Mouse (Mus musculus): ENCODE measurements around the gene Prl8a2. TPM values are rescaled to one million over a fixed set of nuclear protein-coding genes. Genes with fewer than 3 reads are reported as not detected.

Prl8a2 gene
- polyA plus RNA-seq (2015; fragmentation: Nextera tagmentation; extraction: Ambion mirVana), result not detected in 2 replicates

GRCm38 (mm10) chr13:27345373-27345772, at the start of gene Prl8a2:
Prl8a2 (plus strand) TSS chr13:27345673.
- WGBS (ENCODE audit: insufficient replicate concordance), result 33% methylated on average over 2 of the region's 2 CpGs

GRCm38 (mm10) chr13:27312334-27313225, 32.9 kb upstream of the Prl8a2 start, which contains the start of gene Prl6a1:
Prl6a1 (plus strand) TSS chr13:27312627.
- H3K36me3 ChIP-seq (replicated peaks), result no peaks in the 10 kb centered on the region
- H3K9ac ChIP-seq, result no peak within 1 kb of the TSS
- H3K4me3 ChIP-seq (replicated peaks), result no peak within 1 kb of the TSS
- H3K4me2 ChIP-seq, result no peak within 1 kb of the TSS
- H3K4me1 ChIP-seq (replicated peaks), result no peaks in the 10 kb centered on the region
- no peaks in the 10 kb centered on the region for H3K9me3 ChIP-seq (replicated peaks)
- no peak within 1 kb of the TSS for H3K27ac ChIP-seq (replicated peaks)
- no peaks in the 10 kb centered on the region for H3K27me3 ChIP-seq
- no peak for ATAC-seq (ENCODE audit: insufficient read depth)
- 58% methylated on average over 7 of the region's 7 CpGs for WGBS (ENCODE audit: insufficient replicate concordance)

More at GRCm38 (mm10) chr13:27345373-27345772, at the start of gene Prl8a2:
- H3K4me3 ChIP-seq (replicated peaks), result no peak within 1 kb of the TSS
- no peak for ATAC-seq (ENCODE audit: insufficient read depth)
- no peak within 1 kb of the TSS for H3K4me2 ChIP-seq
- H3K9me3 ChIP-seq (replicated peaks), result no peaks in the 10 kb centered on the region
- no peaks in the 10 kb centered on the region for H3K27me3 ChIP-seq
- H3K27ac ChIP-seq (replicated peaks), result no peak within 1 kb of the TSS
- H3K4me1 ChIP-seq (replicated peaks), result no peaks in the 10 kb centered on the region
- no peaks in the 10 kb centered on the region for H3K36me3 ChIP-seq (replicated peaks)
- no peak within 1 kb of the TSS for H3K9ac ChIP-seq

GRCm38 (mm10) chr13:27334989-27335388, 10.5 kb upstream of the Prl8a2 start:
- no peaks in the 10 kb centered on the region for H3K36me3 ChIP-seq (replicated peaks)
- no peak overlapping the region for H3K27ac ChIP-seq (replicated peaks)
- no peak overlapping the region for H3K9ac ChIP-seq
- H3K9me3 ChIP-seq (replicated peaks), result no peaks in the 10 kb centered on the region
- H3K4me3 ChIP-seq (replicated peaks), result no peak overlapping the region
- no peak for ATAC-seq (ENCODE audit: insufficient read depth)
- no peaks in the 10 kb centered on the region for H3K4me1 ChIP-seq (replicated peaks)
- no peak overlapping the region for H3K4me2 ChIP-seq
- WGBS (ENCODE audit: insufficient replicate concordance), result 50% methylated on average over 1 of the region's 1 CpGs
- no peaks in the 10 kb centered on the region for H3K27me3 ChIP-seq

- no peaks in the 10 kb centered on the region for H3K27me3 ChIP-seq
- H3K36me3 ChIP-seq (replicated peaks), result no peaks in the 10 kb centered on the region
- no peak overlapping the region for H3K9ac ChIP-seq
- H3K4me2 ChIP-seq, result no peak overlapping the region
- no peak overlapping the region for H3K27ac ChIP-seq (replicated peaks)
- WGBS (ENCODE audit: insufficient replicate concordance), result 50% methylated on average over 3 of the region's 3 CpGs
- H3K9me3 ChIP-seq (replicated peaks), result no peaks in the 10 kb centered on the region
- no peaks in the 10 kb centered on the region for H3K4me1 ChIP-seq (replicated peaks)
- H3K4me3 ChIP-seq (replicated peaks), result no peak overlapping the region
- ATAC-seq (ENCODE audit: insufficient read depth), result no peak
These were observed 2.7 kb upstream of the Prl8a2 start for GRCm38 (mm10) chr13:27342733-27343275.

GRCm38 (mm10) chr13:27390746-27391145, 45.3 kb downstream of the Prl8a2 start, which contains the start of gene Prl2b1:
Prl2b1 (minus strand) TSS chr13:27390846.
- H3K4me1 ChIP-seq (replicated peaks), result no peaks in the 10 kb centered on the region
- ATAC-seq (ENCODE audit: insufficient read depth), result no peak
- 54% methylated on average over 6 of the region's 6 CpGs for WGBS (ENCODE audit: insufficient replicate concordance)

GRCm38 (mm10) chr13:27399061-27399724, 53.7 kb downstream of the Prl8a2 start:
- Histone ChIP-seq H3K27ac (replicated peaks) (no peak overlapping the region), H3K4me1 (replicated peaks) (no peaks in the 10 kb centered on the region), H3K4me3 (replicated peaks) (no peak overlapping the region), H3K4me2 (no peak overlapping the region), H3K9me3 (replicated peaks) (no peaks in the 10 kb centered on the region), H3K9ac (no peak overlapping the region), H3K36me3 (replicated peaks) (no peaks in the 10 kb centered on the region), H3K27me3 (no peaks in the 10 kb centered on the region)
- ATAC-seq (ENCODE audit: insufficient read depth), result no peak
- 68% methylated on average over 7 of the region's 7 CpGs for WGBS (ENCODE audit: insufficient replicate concordance)

More at GRCm38 (mm10) chr13:27390746-27391145, 45.3 kb downstream of the Prl8a2 start, which contains the start of gene Prl2b1:
- no peaks in the 10 kb centered on the region for H3K36me3 ChIP-seq (replicated peaks)
- H3K27me3 ChIP-seq, result no peaks in the 10 kb centered on the region
- no peaks in the 10 kb centered on the region for H3K9me3 ChIP-seq (replicated peaks)
- no peak within 1 kb of the TSS for H3K27ac ChIP-seq (replicated peaks)
- H3K9ac ChIP-seq, result no peak within 1 kb of the TSS
- no peak within 1 kb of the TSS for H3K4me2 ChIP-seq
- no peak within 1 kb of the TSS for H3K4me3 ChIP-seq (replicated peaks)

Other genes with a start within 250 kb of the Prl8a2 start
- not detected in 2 replicates for gene Prl3d2, start 224.0 kb upstream of the Prl8a2 start, polyA plus RNA-seq (2015; fragmentation: Nextera tagmentation; extraction: Ambion mirVana)
- gene Prl3d3, start 188.9 kb upstream of the Prl8a2 start, polyA plus RNA-seq (2015; fragmentation: Nextera tagmentation; extraction: Ambion mirVana), result not detected in 2 replicates
- gene Prl3c1, start 149.0 kb upstream of the Prl8a2 start, polyA plus RNA-seq (2015; fragmentation: Nextera tagmentation; extraction: Ambion mirVana), result not detected in 2 replicates
- gene Prl3b1, start 103.8 kb upstream of the Prl8a2 start, polyA plus RNA-seq (2015; fragmentation: Nextera tagmentation; extraction: Ambion mirVana), result not detected in 2 replicates
- not detected in 2 replicates for gene Prl3a1, start 86.2 kb upstream of the Prl8a2 start, polyA plus RNA-seq (2015; fragmentation: Nextera tagmentation; extraction: Ambion mirVana)
- gene Prl6a1, start 33.0 kb upstream of the Prl8a2 start, polyA plus RNA-seq (2015; fragmentation: Nextera tagmentation; extraction: Ambion mirVana), result not detected in 2 replicates
- not detected in 2 replicates for gene Prl2b1, start 45.2 kb downstream of the Prl8a2 start, polyA plus RNA-seq (2015; fragmentation: Nextera tagmentation; extraction: Ambion mirVana)
- not detected in 2 replicates for gene Prl8a6, start 93.0 kb downstream of the Prl8a2 start, polyA plus RNA-seq (2015; fragmentation: Nextera tagmentation; extraction: Ambion mirVana)
- not detected in 2 replicates for gene Prl8a8, start 167.5 kb downstream of the Prl8a2 start, polyA plus RNA-seq (2015; fragmentation: Nextera tagmentation; extraction: Ambion mirVana)
- not detected in 2 replicates for gene Prl8a9, start 218.9 kb downstream of the Prl8a2 start, polyA plus RNA-seq (2015; fragmentation: Nextera tagmentation; extraction: Ambion mirVana)
- not detected in 2 replicates for gene Prl8a1, start 236.5 kb downstream of the Prl8a2 start, polyA plus RNA-seq (2015; fragmentation: Nextera tagmentation; extraction: Ambion mirVana)